Mouse (Mus musculus): ENCODE measurements at regions not wholly inside any gene's neighbourhood (a gene's known extent, or its start where the extent isn't known, plus 50 kb on each side); places are given as distances from the start of the nearest gene placed in this dataset.

- TF ChIP-seq CTCF (IDR thresholded peaks at IDR 0.05; ENCODE audit: borderline replicate concordance, extremely low read depth, insufficient read depth, insufficient read length) (no peak), POLR2A (IDR thresholded peaks at IDR 0.05; ENCODE audit: borderline replicate concordance, extremely low read depth, insufficient read depth, insufficient read length, poor library complexity, severe bottlenecking) (no peak)
Measured at GRCm38 (mm10) chr5:148626014-148626413, 73.4 kb upstream of the Ubl3 start.

Measured in brain, embryonic 14.5 days (tissue).